Mouse (Mus musculus) urinary bladder, postnatal 14 days (tissue): ENCODE results near the gene Snx30.
A peak's percentile ranks its signal among the peaks of the same experiment; 100 is the strongest.
"Not testable (repeated sequence)": the region's sequence is repeated elsewhere in the genome, so short reads cannot be mapped to it uniquely, and the experiment has no call there.

Source experiments
- DNase-seq: peaks from one replicate; pipeline ENCODE4 v3.0.0; 2021; ENCODE audit warnings: low spot score

Gene Snx30

GRCm38 (mm10) chr4:59805181-59805967, at the start of gene Snx30:
Gene Snx30 (plus strand): TSS chr4:59805840.
- peak; percentile 91 for DNase-seq

GRCm38 (mm10) chr4:59756332-59757082, 49.1 kb upstream of the Snx30 start:
- DNase-seq = peak; percentile 81

GRCm38 (mm10) chr4:59757452-59758435, 47.9 kb upstream of the Snx30 start:
- no peak for DNase-seq

- no peak for DNase-seq
Measured at GRCm38 (mm10) chr4:59760016-59760415, 45.6 kb upstream of the Snx30 start.

GRCm38 (mm10) chr4:59760636-59761364, 44.8 kb upstream of the Snx30 start:
- DNase-seq = peak; percentile 56

- peak; percentile 49 for DNase-seq
Measured at GRCm38 (mm10) chr4:59761365-59761729, 44.3 kb upstream of the Snx30 start.

- no peak for DNase-seq
Measured at GRCm38 (mm10) chr4:59764950-59765349, 40.7 kb upstream of the Snx30 start.

GRCm38 (mm10) chr4:59765385-59766005, 40.1 kb upstream of the Snx30 start:
- DNase-seq = no peak

GRCm38 (mm10) chr4:59767717-59768116, 37.9 kb upstream of the Snx30 start:
- DNase-seq = no peak

- no peak for DNase-seq
Measured at GRCm38 (mm10) chr4:59772171-59772879, 33.3 kb upstream of the Snx30 start.

- no peak for DNase-seq
Measured at GRCm38 (mm10) chr4:59777828-59778227, 27.8 kb upstream of the Snx30 start.

- no peak for DNase-seq
Measured at GRCm38 (mm10) chr4:59780568-59780967, 25.1 kb upstream of the Snx30 start.

- no peak for DNase-seq
Measured at GRCm38 (mm10) chr4:59782853-59783684, 22.6 kb upstream of the Snx30 start.

GRCm38 (mm10) chr4:59783685-59784279, 21.9 kb upstream of the Snx30 start:
- DNase-seq = peak; percentile 97

- no peak for DNase-seq
Measured at GRCm38 (mm10) chr4:59785412-59785811, 20.2 kb upstream of the Snx30 start.

GRCm38 (mm10) chr4:59786661-59787060, 19.0 kb upstream of the Snx30 start:
- peak; percentile 83 for DNase-seq

GRCm38 (mm10) chr4:59787126-59787525, 18.5 kb upstream of the Snx30 start:
- DNase-seq = no peak

- DNase-seq = no peak
Measured at GRCm38 (mm10) chr4:59789015-59789414, 16.6 kb upstream of the Snx30 start.

GRCm38 (mm10) chr4:59793626-59794025, 12.0 kb upstream of the Snx30 start:
- not testable (repeated sequence) for DNase-seq
